Mouse (Mus musculus): ENCODE results near the gene 2700097O09Rik. TPM values are rescaled to one million over a fixed set of nuclear protein-coding genes. Genes with fewer than 3 reads are reported as not detected.
"Not testable (repeated sequence)": the region's sequence is repeated elsewhere in the genome, so short reads cannot be mapped to it uniquely, and the experiment has no call there.

Gene 2700097O09Rik
- total RNA-seq (2015) (6.5 and 8.8 TPM in 2 replicates), total RNA-seq (2017) (2.5 and 6.2 TPM in 2 replicates)

DNA sequence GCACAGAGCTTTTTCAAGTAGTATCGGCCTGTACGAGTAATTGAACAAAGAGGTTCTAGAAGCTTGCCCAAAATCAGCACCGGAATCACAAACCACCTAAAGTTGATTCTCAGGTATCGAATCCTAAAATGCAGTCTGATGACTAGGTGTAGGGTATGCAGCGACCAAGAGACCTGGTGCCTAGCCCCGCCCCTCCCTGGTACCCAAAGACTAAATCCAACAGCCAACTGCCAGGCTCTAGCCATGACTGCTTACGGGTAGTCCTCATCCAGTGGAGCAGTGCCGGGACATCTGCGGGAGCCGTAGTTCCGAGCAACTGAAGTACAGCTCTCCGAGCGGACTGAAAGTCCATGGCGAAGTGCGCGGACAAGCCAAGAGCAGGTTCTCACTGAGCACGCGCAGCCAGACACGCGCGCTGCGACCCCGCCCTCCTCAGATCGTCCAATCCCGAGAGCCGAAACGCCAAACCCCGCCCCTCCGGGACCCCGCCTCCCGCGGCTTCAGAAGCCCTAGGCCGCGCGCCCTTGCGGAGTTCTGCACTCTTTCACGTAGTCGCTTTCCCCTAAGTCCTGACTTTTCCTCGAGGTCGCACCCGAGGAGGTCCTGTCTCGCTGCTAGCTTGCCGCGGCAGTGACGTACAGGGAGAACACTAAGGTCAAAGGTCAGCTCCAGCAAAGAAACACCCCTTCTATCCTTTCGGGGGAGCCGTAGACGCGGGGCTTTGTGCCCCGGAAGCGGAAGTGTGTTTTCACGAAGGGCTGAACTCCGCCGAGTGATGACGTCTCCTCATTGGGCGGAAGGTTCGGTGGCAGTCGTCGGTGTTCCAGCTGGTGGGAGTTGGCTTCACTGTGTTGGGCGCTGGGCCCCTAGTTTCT, at the start of gene 2700097O09Rik, which contains the start of gene Srp54a:
2700097O09Rik (minus strand) TSS at position 385 of the 875 bp plus-strand sequence.
Srp54a (plus strand) TSS at position 537 of the 875 bp plus-strand sequence.
- peak; percentile 92 for ATAC-seq (ENCODE audit: poor library complexity, severe bottlenecking)

DNA sequence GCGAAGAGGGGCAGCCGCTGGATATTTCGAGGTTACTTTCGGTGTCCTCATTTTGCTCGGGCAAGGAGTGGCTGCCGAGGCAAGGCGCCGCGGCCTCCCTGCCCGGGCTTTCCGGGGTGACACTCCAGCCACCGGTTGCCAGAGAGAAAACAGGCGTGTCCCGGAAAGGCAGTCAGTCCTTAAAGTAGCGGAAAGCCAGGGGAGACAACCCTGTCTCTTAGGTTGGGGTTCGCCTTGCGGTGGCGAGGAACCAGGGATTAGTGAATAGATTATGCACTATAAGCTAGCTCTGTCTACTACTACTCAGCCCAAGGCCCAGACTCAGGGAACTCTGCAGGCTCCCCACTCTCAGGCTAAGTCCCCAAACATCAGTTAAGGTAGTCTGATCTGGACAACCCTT, 44.8 kb upstream of the 2700097O09Rik start:
- ATAC-seq (ENCODE audit: poor library complexity, severe bottlenecking), result peak; percentile 55

DNA sequence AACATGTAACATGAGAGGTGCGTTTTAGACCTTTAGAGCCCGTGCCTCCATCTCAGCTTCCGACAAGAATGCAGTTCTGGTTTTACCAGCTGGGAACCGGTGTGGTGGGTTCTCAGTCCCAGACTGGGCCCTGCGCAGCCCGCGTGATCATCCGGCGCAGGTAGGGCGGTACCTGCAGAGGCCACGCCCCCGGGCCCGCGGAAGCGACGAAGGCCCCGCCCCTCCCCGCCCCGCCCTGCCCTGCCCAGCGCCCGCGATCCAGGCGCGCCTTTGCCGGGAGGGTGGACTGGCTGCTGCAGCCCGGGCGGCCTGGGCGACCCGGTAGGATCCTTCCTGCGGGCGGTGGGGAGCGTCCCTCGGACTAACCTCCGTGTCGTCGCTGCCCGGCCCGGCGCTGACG, 44.3 kb upstream of the 2700097O09Rik start, which contains the start of gene Fam177a:
Fam177a (plus strand) TSS at position 228 of the 400 bp plus-strand sequence.
- ATAC-seq (ENCODE audit: poor library complexity, severe bottlenecking), result peak; percentile 93

- ATAC-seq (ENCODE audit: poor library complexity, severe bottlenecking), result peak; percentile 68
Measured at GRCm38 (mm10) chr12:55112616-55113015, 32.7 kb upstream of the 2700097O09Rik start.

- not testable (repeated sequence) for ATAC-seq (ENCODE audit: poor library complexity, severe bottlenecking)
Measured at GRCm38 (mm10) chr12:55092127-55092526, 12.2 kb upstream of the 2700097O09Rik start.

DNA sequence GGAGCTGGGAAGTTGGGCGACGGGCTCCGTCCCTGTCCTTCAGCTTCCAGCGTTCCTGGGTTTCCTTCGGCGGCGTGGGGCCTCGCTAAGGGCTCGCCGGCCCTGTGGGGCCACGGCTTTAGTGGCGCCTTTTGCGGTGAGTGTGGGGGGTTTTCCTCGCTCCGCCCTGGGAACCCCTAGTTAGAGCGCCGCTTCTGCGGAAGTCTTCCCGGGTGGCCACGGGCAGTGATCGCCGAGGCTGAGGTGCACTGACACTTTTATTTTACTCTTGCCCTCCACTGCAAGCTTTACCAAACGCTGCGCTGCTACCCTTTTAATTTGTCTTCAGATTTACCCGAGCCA, 662 bp upstream of the 2700097O09Rik start:
- peak; percentile 55 for ATAC-seq (ENCODE audit: poor library complexity, severe bottlenecking)

DNA sequence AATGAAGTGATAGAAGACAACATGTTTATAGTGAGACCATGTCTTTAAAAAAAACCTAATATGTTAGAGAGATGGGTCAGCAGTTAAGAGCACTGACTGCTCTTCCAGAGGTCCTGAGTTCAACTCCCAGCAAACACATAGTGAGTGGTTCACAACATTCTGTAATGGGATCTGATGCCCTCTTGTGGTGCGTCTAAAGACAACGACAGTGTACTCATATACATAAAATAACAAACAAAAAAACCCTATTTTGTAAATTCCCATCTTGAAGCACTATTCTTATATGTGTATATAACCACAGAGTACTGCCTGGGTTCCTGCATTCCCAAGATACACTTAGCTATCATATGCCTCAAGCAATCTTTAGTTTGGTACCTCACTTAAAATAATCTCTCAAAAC, 1.2 kb downstream of the 2700097O09Rik start:
- not testable (repeated sequence) for ATAC-seq (ENCODE audit: poor library complexity, severe bottlenecking)

DNA sequence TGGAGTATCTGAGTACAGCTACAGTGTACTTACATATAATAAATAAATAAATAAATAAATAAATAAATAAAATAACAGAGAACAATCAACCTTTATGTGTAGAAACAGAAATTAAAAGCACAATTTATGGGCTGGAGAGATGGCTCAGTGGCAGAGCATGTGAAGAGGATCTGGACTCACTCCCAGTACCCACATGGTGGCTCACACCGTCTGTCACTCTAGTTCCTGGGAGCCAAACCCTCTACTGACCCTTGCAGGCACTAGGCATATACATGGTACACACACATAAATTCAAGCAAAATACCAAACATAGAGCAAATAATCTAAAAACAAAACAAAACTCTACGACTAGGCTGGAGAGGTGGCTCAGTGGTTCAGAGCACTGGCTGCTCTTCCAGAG, 4.6 kb downstream of the 2700097O09Rik start:
- ATAC-seq (ENCODE audit: poor library complexity, severe bottlenecking), result no peak

DNA sequence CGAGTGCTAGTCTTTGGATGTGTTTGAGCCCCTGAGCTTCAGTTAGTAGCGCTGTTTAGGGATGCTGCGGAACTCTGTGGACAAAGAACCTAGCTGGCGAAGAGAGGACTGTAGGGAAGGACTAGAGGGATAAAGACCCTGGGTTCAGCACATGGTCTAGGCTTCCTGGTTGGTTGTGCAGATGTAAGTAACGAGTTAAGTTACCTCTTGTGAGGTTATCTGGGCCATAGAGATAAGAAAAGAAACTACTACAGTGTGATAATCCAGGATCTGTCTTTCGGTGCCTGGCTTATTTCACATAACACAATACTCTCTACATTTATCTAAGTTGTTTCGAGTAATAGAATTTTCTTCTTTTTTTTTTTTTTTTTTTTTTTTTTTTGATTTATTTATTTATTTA, 6.2 kb downstream of the 2700097O09Rik start:
- ATAC-seq (ENCODE audit: poor library complexity, severe bottlenecking), result no peak

GRCm38 (mm10) chr12:55072495-55072894, 7.4 kb downstream of the 2700097O09Rik start:
- ATAC-seq (ENCODE audit: poor library complexity, severe bottlenecking), result no peak

GRCm38 (mm10) chr12:55062141-55062540, 17.8 kb downstream of the 2700097O09Rik start:
- ATAC-seq (ENCODE audit: poor library complexity, severe bottlenecking), result no peak

GRCm38 (mm10) chr12:55061006-55061405, 18.9 kb downstream of the 2700097O09Rik start:
- ATAC-seq (ENCODE audit: poor library complexity, severe bottlenecking), result no peak

DNA sequence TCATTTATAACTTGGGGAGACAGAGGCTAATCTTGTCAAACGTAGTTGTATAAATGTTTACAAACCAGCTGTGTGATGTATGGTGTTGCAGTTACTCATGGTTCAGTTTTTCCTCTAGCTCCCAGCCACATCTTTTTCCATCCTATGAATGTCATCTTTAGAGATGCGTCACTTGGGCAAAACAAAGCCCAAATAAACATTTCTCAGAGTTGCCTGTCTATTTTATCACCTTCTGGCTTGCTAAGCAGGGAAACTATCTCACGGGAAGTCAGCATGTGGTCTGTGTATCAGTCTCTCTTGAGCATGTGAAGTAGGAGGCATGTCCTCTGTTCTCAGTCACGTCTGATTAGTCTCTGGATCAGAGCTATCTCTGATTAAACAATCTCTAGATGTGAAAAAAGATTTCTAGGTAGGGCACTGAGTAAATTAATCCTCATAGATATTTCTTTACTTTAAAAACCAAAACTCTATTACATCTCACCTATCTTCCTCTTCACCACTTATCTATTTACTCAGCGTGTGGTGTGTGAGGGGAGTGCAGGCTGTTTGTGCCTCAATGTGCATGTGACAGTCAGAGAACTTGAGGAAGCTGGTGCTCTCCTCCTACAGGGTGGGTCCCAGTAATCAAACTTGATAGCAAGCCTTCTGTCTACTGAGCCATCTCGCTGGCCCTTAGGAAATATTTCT, 19.6 kb downstream of the 2700097O09Rik start:
- ATAC-seq (ENCODE audit: poor library complexity, severe bottlenecking), result peak; percentile 77

- no peak for ATAC-seq (ENCODE audit: poor library complexity, severe bottlenecking)
Measured at GRCm38 (mm10) chr12:55059812-55060211, 20.1 kb downstream of the 2700097O09Rik start.

DNA sequence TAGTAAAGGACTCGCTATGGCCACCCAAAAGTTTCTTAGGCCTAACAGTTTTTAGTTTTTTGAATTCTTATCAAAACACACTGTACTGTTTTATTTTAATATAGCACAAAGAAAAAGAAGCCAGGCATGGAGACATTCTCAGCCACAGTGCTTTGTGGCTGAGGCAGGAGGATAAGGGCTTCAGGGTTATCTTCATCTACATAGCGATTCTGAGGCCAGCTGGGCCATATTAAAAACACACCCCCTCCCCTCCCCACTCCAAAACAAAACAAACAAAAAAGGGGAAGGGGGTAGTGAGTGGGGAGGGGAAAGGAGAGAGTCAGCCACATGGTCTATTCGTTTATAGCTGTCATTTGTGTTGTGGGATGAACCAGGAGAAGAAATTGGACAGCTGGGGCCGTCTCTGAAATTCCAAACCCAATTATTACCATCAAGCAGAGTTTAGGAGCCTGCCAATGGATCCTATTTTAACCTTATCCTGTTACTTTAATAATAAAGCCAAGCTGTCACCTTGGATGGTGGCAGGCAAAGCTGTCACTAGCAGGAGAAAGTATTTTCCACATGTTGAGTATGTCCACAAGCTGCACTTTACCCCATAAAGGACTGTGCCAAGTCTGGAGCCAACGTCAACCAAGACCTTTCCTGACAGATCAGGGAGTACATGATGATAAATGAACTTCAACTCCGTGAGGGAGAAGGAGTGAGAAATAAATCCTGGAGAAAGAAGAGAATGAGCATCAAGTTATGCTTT, 20.9 kb downstream of the 2700097O09Rik start:
- no peak for ATAC-seq (ENCODE audit: poor library complexity, severe bottlenecking)

DNA sequence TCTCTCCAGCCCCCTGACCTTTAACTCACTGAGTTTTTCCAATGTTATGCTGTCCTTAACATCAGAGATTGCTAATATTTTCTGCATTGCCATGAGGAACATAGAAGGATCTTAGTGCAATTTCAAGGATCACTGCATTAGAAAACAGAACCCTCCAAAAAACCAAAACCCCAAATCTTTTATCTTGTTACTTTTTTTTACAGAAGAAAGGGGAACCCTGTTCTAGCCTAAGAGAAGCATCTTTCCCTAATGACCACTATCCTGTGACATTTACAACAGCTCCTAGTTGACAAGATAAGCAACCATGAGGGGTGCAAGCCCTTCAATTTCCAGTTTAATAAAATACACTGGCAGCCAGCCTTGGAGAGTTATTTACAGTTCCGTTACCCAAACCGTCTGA, 23.2 kb downstream of the 2700097O09Rik start:
- no peak for ATAC-seq (ENCODE audit: poor library complexity, severe bottlenecking)

DNA sequence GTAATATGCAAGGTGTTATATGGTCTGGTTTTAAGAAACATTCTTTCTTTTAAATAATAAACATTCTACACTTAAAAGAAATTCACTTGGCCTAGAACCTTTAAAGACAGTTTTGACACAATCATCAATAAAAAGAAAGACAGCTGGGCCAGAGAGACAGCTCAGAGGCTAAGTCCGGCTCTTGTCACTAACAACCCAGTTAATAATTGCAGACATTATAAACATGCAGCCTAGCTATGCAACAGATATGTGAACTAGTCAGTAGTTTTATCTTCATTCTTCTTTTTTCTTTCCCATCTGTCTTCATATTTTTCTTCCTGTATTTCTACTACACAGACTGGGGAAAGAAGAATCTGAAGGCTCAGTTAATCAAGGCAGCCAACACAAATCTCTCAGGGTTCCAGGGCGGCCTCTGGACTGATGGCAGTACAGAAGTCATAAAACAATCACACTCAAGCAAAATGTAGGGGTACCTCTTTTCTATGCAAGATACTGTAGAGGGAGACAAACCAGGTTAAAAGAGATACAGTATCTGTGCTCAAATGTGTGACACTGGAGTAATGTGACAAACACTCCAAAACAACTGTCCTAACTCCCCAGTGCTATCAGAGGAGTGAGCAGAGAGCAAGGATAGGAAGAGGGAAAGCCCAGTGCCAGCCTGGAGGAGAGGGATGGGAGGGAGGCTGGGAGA, 25.2 kb downstream of the 2700097O09Rik start:
- no peak for ATAC-seq (ENCODE audit: poor library complexity, severe bottlenecking)

DNA sequence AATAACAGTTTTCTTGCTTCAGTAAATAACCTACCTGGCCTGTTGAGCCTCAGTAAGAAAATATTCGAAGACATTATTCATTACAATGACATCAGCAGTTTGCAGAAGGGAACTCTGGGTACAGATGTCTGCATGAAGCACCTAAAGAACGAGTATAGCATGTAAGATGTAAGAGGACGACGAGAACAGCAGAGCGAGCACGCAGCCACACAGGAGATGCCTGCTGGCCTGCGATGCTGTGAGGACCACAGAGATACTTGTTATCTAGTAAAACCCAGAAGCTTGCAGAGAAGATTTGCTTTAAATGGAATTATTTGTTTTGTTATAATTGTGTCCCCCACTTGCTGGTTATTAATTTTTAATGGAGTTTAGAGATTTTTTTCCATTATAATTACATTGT, 26.6 kb downstream of the 2700097O09Rik start:
- no peak for ATAC-seq (ENCODE audit: poor library complexity, severe bottlenecking)

DNA sequence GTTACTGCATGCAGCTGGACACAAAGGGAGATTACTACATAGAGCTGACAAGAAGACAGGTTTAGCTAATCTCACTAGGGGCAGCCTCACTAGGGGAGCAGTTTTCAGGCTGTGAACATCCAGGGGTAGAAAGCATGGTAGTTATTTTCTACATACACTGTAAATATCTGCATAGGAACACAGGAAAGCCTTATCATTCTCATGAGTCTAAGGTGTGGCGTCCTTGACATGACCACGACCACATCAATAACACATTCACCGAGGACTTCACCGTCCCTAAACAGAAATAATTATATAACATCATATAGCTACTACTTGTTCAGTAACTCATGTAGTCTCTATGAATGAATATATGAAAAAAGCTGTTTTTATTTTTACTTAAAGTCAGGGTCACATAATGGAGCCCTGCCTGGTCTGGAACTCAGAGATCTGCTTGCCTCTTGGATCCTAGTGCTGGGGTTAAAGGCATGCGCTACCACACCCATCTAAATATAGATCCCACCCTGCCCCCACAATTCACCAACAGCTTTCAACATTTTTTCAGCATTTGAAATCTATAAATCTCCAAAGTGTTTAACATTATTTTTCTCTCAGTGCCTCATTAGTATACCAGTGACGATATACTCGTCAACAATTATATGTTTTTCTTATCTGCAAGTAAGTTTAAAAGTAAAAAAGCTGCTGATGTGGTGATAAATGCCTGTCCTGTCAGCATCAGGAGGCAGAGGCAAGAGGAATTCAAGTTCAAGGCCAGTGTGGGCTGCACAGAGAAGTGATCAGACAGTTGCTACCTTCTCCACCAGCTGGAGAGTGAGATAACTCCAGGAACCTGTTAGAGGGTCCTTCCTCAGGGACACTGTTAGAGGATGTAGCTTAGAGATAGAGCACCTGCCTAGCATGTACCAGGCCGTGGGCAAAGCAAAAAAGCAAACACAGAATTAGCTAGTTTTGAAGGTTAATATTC, 28.4 kb downstream of the 2700097O09Rik start:
- no peak for ATAC-seq (ENCODE audit: poor library complexity, severe bottlenecking)

Data from megakaryocyte, adult 5-6 weeks (primary cell).